Mouse (Mus musculus) midbrain, embryonic 14.5 days (tissue): ENCODE measurements at regions not wholly inside any gene's neighbourhood (a gene's known extent, or its start where the extent isn't known, plus 50 kb on each side); places are given as distances from the start of the nearest gene placed in this dataset.

Experiments
- ATAC-seq: fragments of 200-750 bp; cut with Nextera tagmentation; 2 replicates; pipeline ENCODE4 v1.8.0; 2017; ENCODE audit warnings: moderate number of reproducible peaks, moderate library complexity; ENCODE audit not compliant: low FRiP score, low TSS enrichment
- DNase-seq: peaks from one replicate; pipeline ENCODE4 v3.0.0-alpha.2; 2015
- H3K27ac ChIP-seq: fragments of 300-500 bp; sonication (generic); replicated peaks from 2 replicates; pipeline ENCODE4 v1.5.1; 2014; ENCODE audit warnings: mild to moderate bottlenecking, low read depth, low read length, moderate library complexity
- H3K27me3 ChIP-seq: fragments of 300-500 bp; sonication (generic); 2 replicates; pipeline ENCODE4 v1.6.1; 2014; ENCODE audit warnings: low read length, control low read depth, mixed read lengths; ENCODE audit not compliant: control insufficient read depth, insufficient read depth
- H3K36me3 ChIP-seq: fragments of 300-500 bp; sonication (generic); 2 replicates; pipeline ENCODE4 v1.6.1; 2014; ENCODE audit warnings: low read length, control low read depth; ENCODE audit not compliant: control insufficient read depth, insufficient read depth
- H3K4me1 ChIP-seq: fragments of 300-500 bp; sonication (generic); 2 replicates; pipeline ENCODE4 v1.6.1; 2014; ENCODE audit warnings: mild to moderate bottlenecking, antibody characterized with exemption, low read length, control low read depth; ENCODE audit not compliant: control insufficient read depth, insufficient read depth
- H3K4me2 ChIP-seq: fragments of 300-500 bp; sonication (generic); 2 replicates; pipeline ENCODE4 v1.6.1; 2014; ENCODE audit warnings: mild to moderate bottlenecking, low read length, moderate library complexity
- H3K4me3 ChIP-seq: fragments of 300-500 bp; sonication (generic); replicated peaks from 2 replicates; pipeline ENCODE4 v1.5.1; 2014; ENCODE audit warnings: low read depth, low read length
- H3K9ac ChIP-seq: fragments of 300-500 bp; sonication (generic); replicated peaks from 2 replicates; pipeline ENCODE4 v1.6.1; 2014; ENCODE audit warnings: mild to moderate bottlenecking, low read length, moderate library complexity
- H3K9me3 ChIP-seq: fragments of 300-500 bp; sonication (generic); 2 replicates; pipeline ENCODE4 v1.6.1; 2016; ENCODE audit warnings: low read length, control low read depth, mixed read lengths; ENCODE audit not compliant: control insufficient read depth
- WGBS: fragments of 180-500 bp; shearing (Covaris S2); extraction: QIAGEN DNeasy Blood & Tissue Kit; methylation state at CpG from one replicate; pipeline ENCODE4 v1.1.7; 2014; 5-methylcytosine and 5-hydroxymethylcytosine counted together

- Histone ChIP-seq H3K9me3 (no peaks in the 10 kb centered on the region), H3K4me2 (no peak overlapping the region)
- WGBS, result 80% methylated on average over 5 of the region's 5 CpGs
Measured at GRCm38 (mm10) chr1:62872771-62873170, 169.7 kb downstream of the Nrp2 start.

GRCm38 (mm10) chr1:62875631-62876030 lies 172.5 kb downstream of the Nrp2 start:
- H3K9ac ChIP-seq, result no peak overlapping the region
- no peaks in the 10 kb centered on the region for H3K9me3 ChIP-seq
- no peak for DNase-seq
- H3K4me2 ChIP-seq, result no peak overlapping the region
- no peaks in the 10 kb centered on the region for H3K36me3 ChIP-seq
- ATAC-seq, result no peak
- H3K4me1 ChIP-seq, result no peaks in the 10 kb centered on the region
- no peak overlapping the region for H3K4me3 ChIP-seq
- no peak overlapping the region for H3K27ac ChIP-seq
- H3K27me3 ChIP-seq, result no peaks in the 10 kb centered on the region
- 82% methylated on average over 9 of the region's 9 CpGs for WGBS

More at GRCm38 (mm10) chr1:62872771-62873170, 169.7 kb downstream of the Nrp2 start:
- Histone ChIP-seq H3K4me1 (no peaks in the 10 kb centered on the region), H3K9ac (no peak overlapping the region), H3K27me3 (no peaks in the 10 kb centered on the region), H3K4me3 (no peak overlapping the region), H3K27ac (no peak overlapping the region), H3K36me3 (no peaks in the 10 kb centered on the region)
- DNase-seq, result no peak
- ATAC-seq, result no peak

- Histone ChIP-seq H3K27ac (no peak overlapping the region), H3K36me3 (no peaks in the 10 kb centered on the region)
- 65% methylated on average over 3 of the region's 3 CpGs for WGBS
Measured at GRCm38 (mm10) chr1:62876685-62877084, 173.6 kb downstream of the Nrp2 start.

GRCm38 (mm10) chr1:62880882-62881291 lies 177.8 kb downstream of the Nrp2 start:
- WGBS, result 45% methylated on average over 4 of the region's 4 CpGs
- no peaks in the 10 kb centered on the region for H3K36me3 ChIP-seq
- H3K27me3 ChIP-seq, result no peaks in the 10 kb centered on the region
- no peak overlapping the region for H3K27ac ChIP-seq
- H3K4me1 ChIP-seq, result no peaks in the 10 kb centered on the region
- ATAC-seq, result no peak
- no peak for DNase-seq
- H3K4me3 ChIP-seq, result no peak overlapping the region
- no peak overlapping the region for H3K4me2 ChIP-seq
- H3K9me3 ChIP-seq, result no peaks in the 10 kb centered on the region
- H3K9ac ChIP-seq, result no peak overlapping the region

More at GRCm38 (mm10) chr1:62876685-62877084, 173.6 kb downstream of the Nrp2 start:
- Histone ChIP-seq H3K4me3 (no peak overlapping the region), H3K9me3 (no peaks in the 10 kb centered on the region), H3K4me1 (no peaks in the 10 kb centered on the region), H3K4me2 (no peak overlapping the region), H3K27me3 (no peaks in the 10 kb centered on the region), H3K9ac (no peak overlapping the region)
- no peak for DNase-seq
- ATAC-seq, result no peak

- 90% methylated on average over 6 of the region's 6 CpGs for WGBS
- Histone ChIP-seq H3K27me3 (no peaks in the 10 kb centered on the region), H3K36me3 (no peaks in the 10 kb centered on the region), H3K4me3 (no peak overlapping the region), H3K9ac (no peak overlapping the region), H3K27ac (no peak overlapping the region), H3K9me3 (no peaks in the 10 kb centered on the region), H3K4me1 (no peaks in the 10 kb centered on the region), H3K4me2 (no peak overlapping the region)
- ATAC-seq (no peak), DNase-seq (no peak)
Measured at GRCm38 (mm10) chr1:62881477-62881876, 178.4 kb downstream of the Nrp2 start.

- H3K27me3 ChIP-seq, result no peaks in the 10 kb centered on the region
- no peak for ATAC-seq
- no peak overlapping the region for H3K4me3 ChIP-seq
- no peaks in the 10 kb centered on the region for H3K9me3 ChIP-seq
- no peaks in the 10 kb centered on the region for H3K4me1 ChIP-seq
- no peak for DNase-seq
- no peaks in the 10 kb centered on the region for H3K36me3 ChIP-seq
- H3K4me2 ChIP-seq, result no peak overlapping the region
- no peak overlapping the region for H3K9ac ChIP-seq
- no peak overlapping the region for H3K27ac ChIP-seq
- WGBS, result 90% methylated on average over 5 of the region's 5 CpGs
Measured at GRCm38 (mm10) chr1:62882028-62882427, 178.9 kb downstream of the Nrp2 start.

- no peaks in the 10 kb centered on the region for H3K4me1 ChIP-seq
- no peak overlapping the region for H3K9ac ChIP-seq
- 75% methylated on average over 20 of the region's 20 CpGs for WGBS
- H3K36me3 ChIP-seq, result no peaks in the 10 kb centered on the region
- H3K4me2 ChIP-seq, result no peak overlapping the region
- no peak for ATAC-seq
- no peaks in the 10 kb centered on the region for H3K9me3 ChIP-seq
- DNase-seq, result peak; percentile 17
- no peak overlapping the region for H3K27ac ChIP-seq
- no peaks in the 10 kb centered on the region for H3K27me3 ChIP-seq
- no peak overlapping the region for H3K4me3 ChIP-seq
Measured at GRCm38 (mm10) chr1:62884876-62885480, 181.9 kb downstream of the Nrp2 start.

DNA sequence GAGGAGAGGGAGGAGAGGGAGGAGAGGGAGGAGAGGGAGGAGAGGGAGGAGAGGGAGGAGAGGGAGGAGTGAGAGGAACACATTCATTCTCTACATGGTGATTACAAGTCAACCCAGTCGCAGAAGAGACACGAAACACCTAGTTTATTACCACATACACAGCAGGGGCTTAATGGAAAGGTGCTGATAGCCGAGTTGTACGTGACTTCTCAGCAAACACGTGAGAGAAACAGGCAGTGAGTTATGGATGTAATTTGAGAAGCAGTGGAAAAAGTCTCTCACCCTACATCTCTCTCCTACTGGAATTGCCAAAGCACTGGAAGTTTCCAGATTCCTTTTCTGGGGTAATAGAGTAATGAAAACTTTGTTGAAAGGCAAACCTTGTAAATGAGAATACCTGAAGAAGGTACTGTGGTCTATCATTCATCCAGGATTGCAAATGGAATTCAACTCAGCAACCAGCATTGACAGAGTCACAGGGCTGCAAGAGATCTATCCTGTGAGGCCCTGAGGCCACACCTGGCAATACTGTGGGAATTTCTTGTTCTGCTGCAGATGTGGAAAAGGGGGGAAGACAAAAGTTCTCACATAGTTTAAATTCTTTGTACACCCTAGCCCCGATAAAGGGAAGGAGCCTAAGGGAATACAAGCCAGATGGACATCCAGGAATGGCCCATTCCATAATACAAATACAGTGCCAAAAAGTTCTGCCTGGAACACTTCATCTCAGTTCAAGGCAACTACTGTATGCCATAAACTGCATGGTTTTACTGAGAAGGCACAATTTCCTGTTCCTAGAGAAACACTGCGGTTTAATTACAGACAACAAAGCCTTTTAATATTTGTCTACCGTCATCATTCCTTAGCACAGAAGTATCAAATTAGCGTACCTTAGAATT lies 184.7 kb downstream of the Nrp2 start:
- Histone ChIP-seq H3K4me2 (no peak overlapping the region), H3K27me3 (no peaks in the 10 kb centered on the region), H3K4me3 (no peak overlapping the region), H3K36me3 (no peaks in the 10 kb centered on the region), H3K4me1 (no peaks in the 10 kb centered on the region), H3K27ac (no peak overlapping the region), H3K9ac (no peak overlapping the region), H3K9me3 (peaks cover 2% of the 10 kb centered on the region; the same call in 1 of the 2 replicates)
- 84% methylated on average over 9 of the region's 9 CpGs for WGBS
- DNase-seq (no peak), ATAC-seq (no peak)
